Mouse (Mus musculus): Measurements from ENCODE around the gene Batf2.

GRCm38 (mm10) chr19:6141394-6141749, 589 bp downstream of the Batf2 start, which contains the start of gene Arl2:
- peak; percentile 65; the same call in 1 of the 2 replicates for TF ChIP-seq CTCF (IDR thresholded peaks at IDR 0.05; ENCODE audit: extremely low read depth, insufficient read length, insufficient replicate concordance, low read depth, low read length)
- 0 out of 2 replicates have a peak, but pooled peaks have one; percentile 12 for TF ChIP-seq POLR2A (IDR thresholded peaks at IDR 0.05; ENCODE audit: low read depth, low read length)

Measured in small intestine, adult 2 months (tissue).